Mouse (Mus musculus): ENCODE results near the gene Fgf12. TPM values are rescaled to one million over a fixed set of nuclear protein-coding genes. Genes with fewer than 3 reads are reported as not detected.

The Fgf12 gene
- polyA plus RNA-seq, 1 experiment from 2014 or later = 6.8 TPM

- no peaks in the 10 kb centered on the region for H3K4me1 ChIP-seq (ENCODE audit: control insufficient read depth, insufficient read depth, low read length)
- H3K9me3 ChIP-seq (ENCODE audit: control insufficient read depth, low read length) = no peaks in the 10 kb centered on the region
- WGBS = 96% methylated on average over 2 of the region's 2 CpGs
- H3K36me3 ChIP-seq (ENCODE audit: control insufficient read depth, insufficient read depth, low read length) = no peaks in the 10 kb centered on the region
- DNase-seq (ENCODE audit: low spot score, missing footprints) (no peak), ATAC-seq (ENCODE audit: low FRiP score) (no peak)
- no peak overlapping the region for H3K4me2 ChIP-seq
- no peak overlapping the region for H3K9ac ChIP-seq (ENCODE audit: low read length)
- no peaks in the 10 kb centered on the region for H3K27me3 ChIP-seq (ENCODE audit: control insufficient read depth, insufficient read depth, low read length)
- no peak overlapping the region for H3K27ac ChIP-seq (ENCODE audit: low read depth, low read length)
- no peak overlapping the region for H3K4me3 ChIP-seq (ENCODE audit: low read depth, low read length)
Observed at GRCm38 (mm10) chr16:28127006-28127405, 625.9 kb downstream of the Fgf12 start.

MicroRNAs encoded within 50 kb of the gene (microRNA counts, 519-probe panel; counts per million panel counts)
- not detected for microRNA mmu-miR-690

Small RNA genes lying within 50 kb of the gene (microRNA-seq; reads per million reads assigned to microRNA genes)
- not detected for gene Mir690

Other genes with a start within 250 kb of the Fgf12 start
- 9.3 and 10.4 TPM in 2 replicates for gene Mb21d2, start 176.6 kb upstream of the Fgf12 start, polyA plus RNA-seq (2014; fragmentation: Nextera tagmentation; extraction: Ambion mirVana)

Measured in midbrain, embryonic 11.5 days (tissue).